Mouse (Mus musculus) MEL (cell line): ENCODE data around the gene Lysmd3. TPM values are rescaled to one million over a fixed set of nuclear protein-coding genes. Genes with fewer than 3 reads are reported as not detected.

Experiments
- DNase-seq: peaks from one replicate; pipeline ENCODE4 v3.0.0; 2011; ENCODE audit warnings: low read depth, low spot score
- H3K27ac ChIP-seq: 2 replicates; pipeline ENCODE4 v1.5.1; 2012; ENCODE audit warnings: low read depth, mild to moderate bottlenecking, control low read depth, low read length, moderate library complexity; ENCODE audit not compliant: control insufficient read depth
- H3K27me3 ChIP-seq, 2 experiments: fragments of 150-350 bp in 1 of 2; sonication (generic) in 1 of 2; 2 replicates each; pipeline ENCODE4 v1.6.1; 2012; ENCODE audit warnings: low read length in 2 of 2, mild to moderate bottlenecking in 2 of 2, improper control_type of control experiment in 1 of 2, moderate library complexity in 1 of 2; ENCODE audit not compliant: insufficient read depth in 2 of 2, control insufficient read depth in 1 of 2
- H3K36me3 ChIP-seq, 2 experiments: 2 replicates each; pipeline ENCODE4 v1.6.1; 2012 to 2014; ENCODE audit warnings: low read length in 2 of 2, improper control_type of control experiment in 1 of 2, inconsistent platforms in 1 of 2, mild to moderate bottlenecking in 1 of 2; ENCODE audit not compliant: insufficient read depth in 2 of 2, control insufficient read depth in 1 of 2
- H3K4me1 ChIP-seq, 2 experiments: fragments of 150-350 bp in 1 of 2; sonication (generic) in 1 of 2; 2 replicates each; pipeline ENCODE4 v1.6.1; 2012; ENCODE audit warnings: low read length in 2 of 2, improper control_type of control experiment in 1 of 2, mild to moderate bottlenecking in 1 of 2; ENCODE audit not compliant: insufficient read depth in 2 of 2, control insufficient read depth in 1 of 2
- H3K4me3 ChIP-seq, 2 experiments: fragments of 150-350 bp in 1 of 2; sonication (generic) in 1 of 2; 2 replicates each; pipeline ENCODE4 v1.5.1; 2012; ENCODE audit warnings: low read depth in 2 of 2, low read length in 2 of 2, mild to moderate bottlenecking in 2 of 2, moderate library complexity in 2 of 2, control low read depth in 1 of 2, improper control_type of control experiment in 1 of 2; ENCODE audit not compliant: control insufficient read depth in 1 of 2, insufficient read depth in 1 of 2
- H3K79me2 ChIP-seq: 2 replicates; pipeline ENCODE4 v1.6.1; 2012; ENCODE audit warnings: mild to moderate bottlenecking, low read length, moderate library complexity; ENCODE audit not compliant: control insufficient read depth, poor library complexity, insufficient read depth
- H3K9ac ChIP-seq: 2 replicates; pipeline ENCODE4 v1.6.1; 2012; ENCODE audit warnings: low read depth, mild to moderate bottlenecking, control low read depth, low read length, moderate library complexity; ENCODE audit not compliant: control insufficient read depth, poor library complexity, severe bottlenecking
- H3K9me3 ChIP-seq: fragments of 150-350 bp; sonication (generic); replicated peaks from 2 replicates; pipeline ENCODE4 v1.6.1; 2012; ENCODE audit warnings: mild to moderate bottlenecking, low read length, improper control_type of control experiment, moderate library complexity; ENCODE audit not compliant: insufficient read depth
- BHLHE40 ChIP-seq: IDR thresholded peaks from 2 replicates; pipeline ENCODE4 v1.6.1; 2012; ENCODE audit warnings: low read depth, mild to moderate bottlenecking, inconsistent platforms, low read length, improper control_type of control experiment, borderline replicate concordance
- CHD2 ChIP-seq: IDR thresholded peaks from 2 replicates; pipeline ENCODE4 v1.6.1; 2011; ENCODE audit warnings: low read length, improper control_type of control experiment
- CTCF ChIP-seq, 3 experiments: IDR thresholded peaks in 2 of 3; conservative IDR thresholded peaks in 1 of 3; 2 replicates each; pipeline ENCODE4 v1.5.1; 2011 to 2012; ENCODE audit warnings: low read length in 3 of 3, low read depth in 2 of 3, mild to moderate bottlenecking in 2 of 3, improper control_type of control experiment in 1 of 3, inconsistent platforms in 1 of 3, mixed read lengths in 1 of 3, moderate library complexity in 1 of 3; ENCODE audit not compliant: control insufficient read depth in 1 of 3, insufficient read depth in 1 of 3, poor library complexity in 1 of 3, severe bottlenecking in 1 of 3
- GABPA ChIP-seq: IDR thresholded peaks from 2 replicates; pipeline ENCODE4 v1.6.1; 2012; ENCODE audit warnings: low read depth, mild to moderate bottlenecking, inconsistent platforms, low read length, improper control_type of control experiment, moderate library complexity
- GATA1 ChIP-seq: IDR thresholded peaks from 2 replicates; pipeline ENCODE4 v1.6.1; 2011; ENCODE audit warnings: low read depth, low read length, improper control_type of control experiment
- HCFC1 ChIP-seq: IDR thresholded peaks from 2 replicates; pipeline ENCODE4 v1.6.1; 2012; ENCODE audit warnings: low read depth, mild to moderate bottlenecking, inconsistent platforms, low read length, improper control_type of control experiment, moderate library complexity
- KAT2A ChIP-seq: conservative IDR thresholded peaks from 2 replicates; pipeline ENCODE4 v1.6.1; 2012; ENCODE audit warnings: low read depth, low read length, improper control_type of control experiment, inconsistent platforms
- MAFK ChIP-seq: IDR thresholded peaks from 2 replicates; pipeline ENCODE4 v1.6.1; 2011; ENCODE audit warnings: low read depth, mild to moderate bottlenecking, low read length, improper control_type of control experiment, borderline replicate concordance
- MAX ChIP-seq: IDR thresholded peaks from 2 replicates; pipeline ENCODE4 v1.6.1; 2011; ENCODE audit warnings: low read length, improper control_type of control experiment
- MXI1 ChIP-seq: IDR thresholded peaks from 2 replicates; pipeline ENCODE4 v1.6.1; 2011; ENCODE audit warnings: mild to moderate bottlenecking, low read depth, low read length, improper control_type of control experiment
- NELFE ChIP-seq: IDR thresholded peaks from 2 replicates; pipeline ENCODE4 v1.6.1; 2011; ENCODE audit warnings: low read depth, low read length, improper control_type of control experiment
- NRF1 ChIP-seq: IDR thresholded peaks from 2 replicates; pipeline ENCODE4 v1.6.1; 2014; ENCODE audit warnings: low read depth, mild to moderate bottlenecking, inconsistent platforms, low read length, improper control_type of control experiment, moderate library complexity; ENCODE audit not compliant: poor library complexity, insufficient read depth, severe bottlenecking
- POLR2A ChIP-seq, 2 experiments: IDR thresholded peaks; 2 replicates each; pipeline ENCODE4 v1.6.1; 2011 to 2012; ENCODE audit warnings: low read length in 2 of 2, mild to moderate bottlenecking in 2 of 2, control low read depth in 1 of 2, improper control_type of control experiment in 1 of 2, low read depth in 1 of 2, moderate library complexity in 1 of 2; ENCODE audit not compliant: control insufficient read depth in 1 of 2, insufficient read depth in 1 of 2, poor library complexity in 1 of 2
- POLR2AphosphoS5 ChIP-seq: IDR thresholded peaks from 2 replicates; pipeline ENCODE4 v1.6.1; 2012; ENCODE audit warnings: low read depth, borderline replicate concordance, mild to moderate bottlenecking, inconsistent platforms, low read length, moderate library complexity, mixed read lengths
- TAL1 ChIP-seq: IDR thresholded peaks from 2 replicates; pipeline ENCODE4 v1.6.1; 2012; ENCODE audit warnings: mild to moderate bottlenecking, inconsistent platforms, low read length, moderate library complexity, mixed read lengths
- TBP ChIP-seq: IDR thresholded peaks from 2 replicates; pipeline ENCODE4 v1.8.0; 2011; ENCODE audit warnings: low read depth, low read length, improper control_type of control experiment
- TCF12 ChIP-seq: IDR thresholded peaks from 2 replicates; pipeline ENCODE4 v1.6.1; 2014; ENCODE audit warnings: low read depth, mild to moderate bottlenecking, inconsistent platforms, low read length, improper control_type of control experiment, moderate library complexity
- UBTF ChIP-seq: IDR thresholded peaks from 2 replicates; pipeline ENCODE4 v1.6.1; 2012; ENCODE audit warnings: low read depth, mild to moderate bottlenecking, inconsistent platforms, low read length, improper control_type of control experiment, moderate library complexity, borderline replicate concordance; ENCODE audit not compliant: insufficient read depth
- ZC3H11A ChIP-seq: IDR thresholded peaks from 2 replicates; pipeline ENCODE4 v1.6.1; 2012; ENCODE audit warnings: low read depth, mild to moderate bottlenecking, inconsistent platforms, low read length, improper control_type of control experiment
- ZMIZ1 ChIP-seq: IDR thresholded peaks from 2 replicates; pipeline ENCODE4 v1.6.1; 2012; ENCODE audit warnings: low read depth, mild to moderate bottlenecking, inconsistent platforms, low read length, improper control_type of control experiment, moderate library complexity
- polyA plus RNA-seq, 2 experiments: library from polyadenylated mRNA; stranded (reverse) in 1 of 2; unstranded in 1 of 2; fragments of >175 nt in 1 of 2; fragments of >200 nt in 1 of 2; gene quantifications; 2 replicates each; pipeline versions ENCODE4 v1.2.1 to v1.2.4; 2012; ENCODE audit warnings: low replicate concordance in 2 of 2, low read depth in 1 of 2; ENCODE audit not compliant: insufficient read length in 2 of 2, insufficient read depth in 1 of 2, missing spikeins in 1 of 2
- total RNA-seq: library from RNA; depleted of rRNA; stranded (reverse); fragments of 300-350 nt; gene quantifications from 2 replicates; pipeline ENCODE4 v1.2.3, GENCODE M21; 2012

Gene Lysmd3
- total and polyA plus RNA-seq, 3 experiments = 7.1 to 12.2 TPM; not detected in 1

GRCm38 (mm10) chr13:81691606-81692005, 34.1 kb downstream of the Lysmd3 start (continued):
- TF ChIP-seq HCFC1 = no peak

- H3K9ac ChIP-seq = no peak overlapping the region
- H3K9me3 ChIP-seq = no peaks in the 10 kb centered on the region
- DNase-seq = no peak
- TF ChIP-seq GATA1 (no peak), POLR2A (IDR thresholded peaks at IDR 0.05; ENCODE audit: control insufficient read depth in 1 of 2, insufficient read depth in 1 of 2, low read depth in 1 of 2, low read length in 2 of 2, poor library complexity in 1 of 2) (no peak)
- TF ChIP-seq, all 39 proteins: peak for 0
- no peak overlapping the region for H3K4me3 ChIP-seq
- H3K36me3 ChIP-seq = peaks cover 12 to 23% of the 10 kb centered on the region in 2 experiments
- H3K79me2 ChIP-seq = no peaks in the 10 kb centered on the region
- peaks cover 12 to 21% of the 10 kb centered on the region in 2 experiments for H3K4me1 ChIP-seq
- no peak overlapping the region for H3K27ac ChIP-seq
- H3K27me3 ChIP-seq = no peaks in the 10 kb centered on the region
Measured at GRCm38 (mm10) chr13:81694446-81694845, 37.0 kb downstream of the Lysmd3 start.

DNA sequence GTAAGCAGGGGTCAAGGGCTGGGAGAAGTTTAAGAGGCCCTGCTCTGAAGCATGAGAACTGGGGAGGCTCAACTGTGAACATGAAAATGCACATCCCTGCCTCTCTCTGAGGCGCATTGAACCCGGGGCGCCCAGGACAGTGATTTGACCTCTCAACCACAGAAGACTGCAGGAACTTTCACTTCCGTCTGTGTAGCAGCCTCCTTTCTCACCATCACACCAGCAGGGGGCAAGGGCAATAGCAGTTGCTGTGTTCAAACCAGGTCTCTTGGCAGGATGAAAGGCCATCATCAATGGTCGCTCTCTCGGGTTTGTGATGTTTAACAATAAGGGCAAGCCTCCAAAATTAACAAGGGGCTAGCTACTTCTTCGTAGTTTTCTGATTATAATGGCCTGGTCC, 45.7 kb downstream of the Lysmd3 start:
- H3K79me2 ChIP-seq = peaks cover 31% of the 10 kb centered on the region
- TF ChIP-seq GABPA = no peak
- no peak for TF ChIP-seq MAX
- no peak for TF ChIP-seq NELFE
- no peak for TF ChIP-seq TBP
- H3K9ac ChIP-seq = no peak overlapping the region
- DNase-seq = no peak
- peaks cover 8 to 30% of the 10 kb centered on the region in 2 experiments for H3K36me3 ChIP-seq
- no peaks in the 10 kb centered on the region for H3K27me3 ChIP-seq
- no peaks in the 10 kb centered on the region for H3K9me3 ChIP-seq
- no peak overlapping the region for H3K27ac ChIP-seq
- no peak overlapping the region for H3K4me3 ChIP-seq
- peaks cover 8 to 15% of the 10 kb centered on the region in 2 experiments; a peak in 2 of 4 replicates for H3K4me1 ChIP-seq

GRCm38 (mm10) chr13:81703621-81704020, 46.2 kb downstream of the Lysmd3 start:
- Histone ChIP-seq H3K4me3 (no peak overlapping the region), H3K27me3 (no peaks in the 10 kb centered on the region), H3K4me1 (peaks cover 8 to 19% of the 10 kb centered on the region in 2 experiments; a peak in 3 of 4 replicates), H3K9ac (no peak overlapping the region), H3K9me3 (no peaks in the 10 kb centered on the region), H3K36me3 (peaks cover 7 to 32% of the 10 kb centered on the region in 2 experiments), H3K79me2 (peaks cover 36% of the 10 kb centered on the region), H3K27ac (no peak overlapping the region)
- no peak for TF ChIP-seq TCF12
- no peak for TF ChIP-seq MAFK
- no peak for TF ChIP-seq ZMIZ1
- TF ChIP-seq NRF1 = no peak
- no peak for TF ChIP-seq GABPA
- TF ChIP-seq BHLHE40 = no peak
- TF ChIP-seq CHD2 = no peak
- no peak for TF ChIP-seq GATA1
- TF ChIP-seq KAT2A = no peak
- TF ChIP-seq TAL1 = no peak
- TF ChIP-seq POLR2AphosphoS5 = no peak
- no peak for TF ChIP-seq MXI1
- TF ChIP-seq UBTF = no peak
- no peak for TF ChIP-seq HCFC1
- no peak for TF ChIP-seq ZC3H11A
- no peak for TF ChIP-seq CTCF (IDR thresholded peaks at IDR 0.05 in 2 of 3, conservative IDR thresholded peaks at IDR 0.05 in 1 of 3; ENCODE audit: control insufficient read depth in 1 of 3, insufficient read depth in 1 of 3, low read depth in 2 of 3, low read length in 3 of 3, poor library complexity in 1 of 3, severe bottlenecking in 1 of 3)
- no peak for DNase-seq
